Mouse (Mus musculus) megakaryocyte, embryonic 14.5 days (primary cell): Measurements from ENCODE around the gene Mpped2.

ENCODE experiments used
- FLI1 ChIP-seq: IDR thresholded peaks from 2 replicates; pipeline ENCODE4 v1.6.1; 2012; ENCODE audit warnings: low read length, inconsistent platforms, mixed read lengths
- GATA1 ChIP-seq: IDR thresholded peaks from 3 replicates; pipeline ENCODE4 v1.6.1; 2012; ENCODE audit warnings: mixed read lengths, low read length, inconsistent platforms, borderline replicate concordance

DNA sequence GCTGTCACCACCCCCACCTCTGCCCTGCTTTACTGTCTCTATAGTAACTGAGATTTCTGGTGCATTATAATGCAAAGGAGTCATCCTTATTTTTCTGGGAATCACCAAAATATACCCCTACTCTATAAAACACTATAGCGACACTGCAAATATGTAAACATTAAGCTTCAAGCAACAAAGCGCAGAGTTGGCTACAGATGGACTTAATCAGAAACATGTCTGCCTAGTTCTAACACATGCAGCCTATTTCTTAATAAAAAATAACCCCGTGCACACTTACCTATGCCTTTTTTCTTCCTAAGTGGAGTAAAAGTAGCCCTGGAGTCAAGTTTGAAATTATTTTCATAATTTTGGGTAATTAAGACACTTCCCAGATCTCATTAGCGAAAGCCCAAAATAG is 144.2 kb downstream of the Mpped2 start:
- TF ChIP-seq GATA1 (no peak), FLI1 (no peak)
